Mouse (Mus musculus) intestine, postnatal 0 days (tissue): ENCODE data around the gene Slc44a4. TPM values are rescaled to one million over a fixed set of nuclear protein-coding genes. Genes with fewer than 3 reads are reported as not detected.

Experiments
- ATAC-seq: fragments of 200-750 bp; cut with Nextera tagmentation; 2 replicates; pipeline ENCODE4 v1.8.0; 2017; ENCODE audit warnings: mild to moderate bottlenecking, moderate TSS enrichment, moderate library complexity
- H3K27ac ChIP-seq: fragments of 300-500 bp; sonication (generic); 2 replicates; pipeline ENCODE4 v1.5.1; 2014; ENCODE audit warnings: mild to moderate bottlenecking, low read depth, low read length, moderate library complexity
- H3K27me3 ChIP-seq: fragments of 300-500 bp; sonication (generic); replicated peaks from 2 replicates; pipeline ENCODE4 v1.6.1; 2014; ENCODE audit warnings: low read length, mixed read lengths; ENCODE audit not compliant: control insufficient read depth, insufficient read depth
- H3K36me3 ChIP-seq: fragments of 300-500 bp; sonication (generic); 2 replicates; pipeline ENCODE4 v1.6.1; 2014; ENCODE audit warnings: mild to moderate bottlenecking, moderate library complexity; ENCODE audit not compliant: control insufficient read depth, insufficient read depth
- H3K4me1 ChIP-seq: fragments of 300-500 bp; sonication (generic); replicated peaks from 2 replicates; pipeline ENCODE4 v1.6.1; 2014; ENCODE audit warnings: antibody characterized with exemption, low read length, mixed read lengths; ENCODE audit not compliant: control insufficient read depth, insufficient read depth
- H3K4me2 ChIP-seq: fragments of 300-500 bp; sonication (generic); replicated peaks from 2 replicates; pipeline ENCODE4 v1.6.1; 2014; ENCODE audit warnings: low read depth, mild to moderate bottlenecking, moderate library complexity
- H3K4me3 ChIP-seq: fragments of 300-500 bp; sonication (generic); 2 replicates; pipeline ENCODE4 v1.5.1; 2014; ENCODE audit warnings: low read depth, low read length
- H3K9ac ChIP-seq: fragments of 300-500 bp; sonication (generic); 2 replicates; pipeline ENCODE4 v1.6.1; 2014; ENCODE audit warnings: mild to moderate bottlenecking, low read depth, low read length
- H3K9me3 ChIP-seq: fragments of 300-500 bp; sonication (generic); 2 replicates; pipeline ENCODE4 v1.6.1; 2016; ENCODE audit warnings: mixed run types; ENCODE audit not compliant: control insufficient read depth
- CTCF ChIP-seq: sonication (generic); IDR thresholded peaks from 2 replicates; pipeline ENCODE4 v1.5.1; 2016; ENCODE audit warnings: low read depth, mild to moderate bottlenecking, control low read depth, antibody characterized with exemption, moderate library complexity
- WGBS: fragments of 180-500 bp; shearing (Covaris S2); extraction: QIAGEN DNeasy Blood & Tissue Kit; methylation state at CpG from one replicate; pipeline ENCODE4 v1.1.7; 2014; 5-methylcytosine and 5-hydroxymethylcytosine counted together
- polyA plus RNA-seq: library from polyadenylated mRNA; unstranded; fragments of >200 nt; fragmentation: Nextera tagmentation; extraction: Ambion mirVana; gene quantifications from 2 replicates; pipeline ENCODE4 v1.2.1, GENCODE M21; 2015

The Slc44a4 gene
- polyA plus RNA-seq, 1 experiment from 2014 or later = 119 TPM

GRCm38 (mm10) chr17:34951636-34952377 is 37.5 kb downstream of the Slc44a4 start:
- Histone ChIP-seq H3K4me3 (peak overlapping the region; percentile 84), H3K4me2 (peak overlapping the region; percentile 75), H3K36me3 (0 out of 2 replicates have a peak, but pooled peaks cover 6% of the 10 kb centered on the region), H3K9me3 (no peaks in the 10 kb centered on the region), H3K27me3 (no peaks in the 10 kb centered on the region), H3K9ac (peak overlapping the region; percentile 79), H3K4me1 (no peaks in the 10 kb centered on the region; the same call in 1 of the 2 replicates), H3K27ac (peak overlapping the region; percentile 88)
- no peak for ATAC-seq
- whole genome bisulfite sequencing = under 1% methylated on average over 29 of the region's 29 CpGs
- no peak for TF ChIP-seq CTCF

- peak overlapping the region; percentile 75 for H3K4me2 ChIP-seq
- peak overlapping the region; percentile 79 for H3K9ac ChIP-seq
- H3K4me3 ChIP-seq = peak overlapping the region; percentile 84
- TF ChIP-seq CTCF = peak; percentile 78
- H3K4me1 ChIP-seq = no peaks in the 10 kb centered on the region; the same call in 1 of the 2 replicates
- H3K27me3 ChIP-seq = no peaks in the 10 kb centered on the region
- WGBS = under 1% methylated on average over 23 of the region's 23 CpGs
- 0 out of 2 replicates have a peak, but pooled peaks cover 6% of the 10 kb centered on the region for H3K36me3 ChIP-seq
- no peaks in the 10 kb centered on the region for H3K9me3 ChIP-seq
- ATAC-seq = peak; percentile 48
- peak overlapping the region; percentile 88 for H3K27ac ChIP-seq
Observed at GRCm38 (mm10) chr17:34952378-34953040, 38.2 kb downstream of the Slc44a4 start.

DNA sequence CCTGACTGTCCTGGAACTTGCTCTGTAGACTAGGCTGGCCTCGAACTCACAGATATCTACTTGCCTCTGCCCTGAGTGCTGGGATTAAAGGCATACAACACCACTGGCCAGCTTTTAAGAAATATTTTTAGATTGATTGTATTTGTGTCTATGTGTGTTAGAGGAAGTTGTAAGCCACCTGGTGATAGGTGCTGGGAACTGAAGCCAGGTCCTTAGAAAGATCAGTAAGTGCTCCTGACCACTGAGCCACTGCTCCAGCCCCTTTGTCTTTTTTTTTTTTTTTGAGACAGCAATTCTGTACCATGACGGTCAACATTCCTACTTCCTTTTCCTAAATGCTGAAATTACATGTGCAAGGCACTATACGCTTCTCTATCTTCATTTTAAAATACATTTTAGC is 39.0 kb downstream of the Slc44a4 start:
- Histone ChIP-seq H3K4me2 (peak overlapping the region; percentile 75; the same call in 1 of the 2 replicates), H3K27me3 (no peaks in the 10 kb centered on the region), H3K9me3 (no peaks in the 10 kb centered on the region), H3K4me1 (no peaks in the 10 kb centered on the region; the same call in 1 of the 2 replicates), H3K9ac (no peak overlapping the region), H3K36me3 (0 out of 2 replicates have a peak, but pooled peaks cover 6% of the 10 kb centered on the region), H3K27ac (no peak overlapping the region), H3K4me3 (no peak overlapping the region)
- ATAC-seq = no peak
- 79% methylated on average over 3 of the region's 3 CpGs for WGBS
- TF ChIP-seq CTCF = no peak

DNA sequence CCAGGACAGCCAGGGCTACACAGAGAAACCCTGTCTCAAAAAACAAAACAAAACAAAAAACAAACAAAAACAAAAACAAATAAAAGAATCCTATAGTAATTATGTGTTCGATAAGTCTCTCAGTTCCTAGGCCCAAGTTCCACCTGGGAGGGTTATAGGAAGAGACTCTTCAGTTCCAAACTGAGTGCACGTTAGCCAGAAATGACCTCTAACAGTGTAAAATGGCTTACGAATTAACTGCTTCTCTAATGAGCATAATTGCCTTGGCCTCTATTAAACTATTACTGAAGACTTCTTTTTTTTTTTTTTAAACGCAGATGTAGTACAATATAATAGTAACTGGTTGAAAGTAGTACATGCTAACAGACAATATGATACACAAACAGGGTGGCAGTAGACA is 39.6 kb downstream of the Slc44a4 start:
- H3K9ac ChIP-seq = no peak overlapping the region
- 90% methylated on average over 4 of the region's 4 CpGs for WGBS
- no peak for ATAC-seq
- no peak overlapping the region for H3K4me3 ChIP-seq
- no peak overlapping the region for H3K4me2 ChIP-seq
- H3K27ac ChIP-seq = no peak overlapping the region
- H3K27me3 ChIP-seq = no peaks in the 10 kb centered on the region
- no peaks in the 10 kb centered on the region for H3K9me3 ChIP-seq
- no peak for TF ChIP-seq CTCF
- H3K4me1 ChIP-seq = no peaks in the 10 kb centered on the region; the same call in 1 of the 2 replicates
- 0 out of 2 replicates have a peak, but pooled peaks cover 6% of the 10 kb centered on the region for H3K36me3 ChIP-seq

DNA sequence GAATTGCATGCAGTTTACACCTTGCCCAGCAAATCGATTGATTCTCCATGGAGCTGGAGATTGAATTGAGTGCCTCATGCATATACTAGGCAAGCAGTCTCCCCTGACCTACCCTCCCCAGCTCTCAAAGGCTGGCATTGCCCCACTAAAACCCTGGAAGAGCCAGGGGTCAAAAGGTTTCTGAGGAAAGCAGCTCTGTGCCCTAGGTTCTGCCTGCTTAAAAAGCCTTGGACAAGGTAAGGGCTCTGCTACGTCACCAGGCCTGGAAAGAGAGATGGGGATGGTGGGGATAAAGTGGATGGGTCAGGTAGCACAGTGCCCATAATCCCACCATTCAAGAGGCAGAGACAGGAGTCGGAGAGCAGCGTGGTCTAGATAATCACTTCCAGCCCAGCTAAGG is 40.6 kb downstream of the Slc44a4 start:
- WGBS = 96% methylated on average over 4 of the region's 4 CpGs
- Histone ChIP-seq H3K4me3 (no peak overlapping the region), H3K4me1 (no peaks in the 10 kb centered on the region; the same call in 1 of the 2 replicates), H3K36me3 (0 out of 2 replicates have a peak, but pooled peaks cover under 1% of the 10 kb centered on the region), H3K4me2 (no peak overlapping the region), H3K27ac (no peak overlapping the region), H3K9me3 (no peaks in the 10 kb centered on the region), H3K9ac (no peak overlapping the region), H3K27me3 (no peaks in the 10 kb centered on the region)
- no peak for ATAC-seq
- TF ChIP-seq CTCF = no peak

DNA sequence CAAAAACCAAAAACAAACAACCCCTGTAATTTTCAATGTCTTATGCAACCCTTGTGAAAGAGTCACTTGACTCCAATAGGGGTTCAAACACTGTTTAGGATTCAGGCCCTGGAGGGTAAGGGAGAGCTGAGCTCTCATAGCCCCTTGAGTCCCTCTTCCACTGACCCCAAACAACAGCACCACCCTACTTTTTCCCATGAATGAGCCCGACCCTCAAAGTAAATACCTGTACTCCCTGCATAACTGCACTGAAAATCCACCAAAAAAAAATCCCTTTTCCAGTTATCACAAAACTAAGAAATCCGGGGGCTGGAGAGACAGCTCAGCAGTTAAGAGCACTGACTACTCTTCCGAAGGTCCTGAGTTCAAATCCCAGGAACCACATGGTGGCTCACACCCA is 41.6 kb downstream of the Slc44a4 start:
- Histone ChIP-seq H3K4me3 (no peak overlapping the region), H3K27ac (no peak overlapping the region), H3K9me3 (no peaks in the 10 kb centered on the region), H3K4me2 (no peak overlapping the region), H3K36me3 (no peaks in the 10 kb centered on the region), H3K27me3 (no peaks in the 10 kb centered on the region), H3K9ac (no peak overlapping the region), H3K4me1 (no peaks in the 10 kb centered on the region)
- ATAC-seq = no peak
- 77% methylated on average over 3 of the region's 3 CpGs for WGBS
- TF ChIP-seq CTCF = no peak
